Mouse (Mus musculus) cortical plate, adult 2 months (tissue): Measurements from ENCODE around the gene Pik3cd.

Source experiments
- CTCF ChIP-seq: fragments of 200-500 bp; IDR thresholded peaks from 2 replicates; pipeline ENCODE4 v1.5.1; 2011; ENCODE audit warnings: mild to moderate bottlenecking, control low read depth, low read length; ENCODE audit not compliant: insufficient read depth; ENCODE audit errors: extremely low read depth
- POLR2A ChIP-seq: fragments of 200-500 bp; IDR thresholded peaks from 2 replicates; pipeline ENCODE4 v1.6.1; 2011; ENCODE audit warnings: mild to moderate bottlenecking, low read length, control low read depth; ENCODE audit not compliant: insufficient read depth; ENCODE audit errors: extremely low read depth

- TF ChIP-seq CTCF (no peak), POLR2A (no peak)
Observed at GRCm38 (mm10) chr4:149711485-149711884, 9.1 kb upstream of the Pik3cd start.
